Mouse (Mus musculus): ENCODE data around the gene Hes3. TPM values are rescaled to one million over a fixed set of nuclear protein-coding genes. Genes with fewer than 3 reads are reported as not detected.

The Hes3 gene
- polyA plus RNA-seq, 1 experiment from 2014 or later: 0.24 TPM

DNA sequence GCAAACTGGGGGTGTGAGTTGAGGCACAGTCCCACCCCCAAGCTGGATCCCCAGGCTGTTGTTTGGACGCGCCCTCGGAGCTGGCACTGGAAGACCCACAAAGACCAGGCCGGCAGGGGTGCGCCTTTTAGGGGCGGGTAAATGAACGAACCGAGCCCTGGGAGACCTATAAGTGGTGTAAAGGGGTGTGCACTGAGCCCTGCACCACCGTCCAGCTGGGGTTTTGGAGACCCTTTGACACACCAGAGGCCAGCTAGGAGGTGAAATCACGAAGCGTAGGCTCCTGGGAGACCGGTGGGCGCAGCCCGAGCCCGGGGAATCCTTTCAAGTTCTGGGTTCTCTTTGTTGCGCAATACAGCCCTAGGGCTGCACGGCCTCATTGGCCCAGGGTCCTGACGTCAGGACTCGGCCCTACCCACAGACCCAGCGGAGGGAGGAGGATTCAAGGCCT is 16.8 kb downstream of the Hes3 start:
- H3K27ac ChIP-seq (replicated peaks): peak overlapping the region; percentile 80
- peak overlapping the region; percentile 85 for H3K4me2 ChIP-seq
- H3K9ac ChIP-seq: peak overlapping the region; percentile 85
- peaks cover 83% of the 10 kb centered on the region for H3K27me3 ChIP-seq
- WGBS: under 1% methylated on average over 20 of the region's 20 CpGs
- peaks cover 42% of the 10 kb centered on the region for H3K4me1 ChIP-seq (replicated peaks)
- no peaks in the 10 kb centered on the region for H3K9me3 ChIP-seq
- H3K4me3 ChIP-seq: peak overlapping the region; percentile 58
- peak; percentile 28; the same call in 1 of the 2 replicates for ATAC-seq (ENCODE audit: low read depth)
- H3K36me3 ChIP-seq: 0 out of 2 replicates have a peak, but pooled peaks cover 5% of the 10 kb centered on the region

DNA sequence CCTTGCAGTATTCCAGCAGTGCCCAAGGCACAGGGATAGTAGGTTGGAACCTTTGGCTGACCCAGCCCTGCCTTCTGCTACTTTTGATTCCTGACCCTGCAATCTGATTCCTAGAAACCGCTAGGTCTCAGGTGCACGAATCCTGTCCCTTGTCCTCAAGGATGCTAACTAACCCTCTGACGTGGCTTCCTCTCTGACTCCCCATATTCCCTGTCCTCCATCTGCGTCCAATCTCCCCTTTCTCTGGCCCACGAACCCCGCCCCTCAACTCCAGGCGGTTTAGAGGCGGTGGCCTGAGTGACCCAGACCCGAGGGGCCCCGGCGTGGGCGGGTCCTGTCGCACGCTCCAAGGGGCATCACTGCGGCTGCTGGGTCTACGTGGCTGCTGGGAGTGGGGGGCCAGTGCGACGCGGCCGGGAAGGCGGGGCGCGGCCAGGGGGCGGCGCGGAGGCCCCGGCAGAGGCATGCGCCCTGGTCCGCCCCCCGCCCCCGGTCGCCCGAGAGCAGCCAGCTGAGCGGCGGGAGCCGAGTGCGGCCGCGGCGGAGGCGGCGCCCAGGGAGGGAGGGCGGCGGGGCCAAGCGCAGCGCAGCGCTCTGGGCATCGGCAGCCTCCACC is 17.7 kb downstream of the Hes3 start, which contains the start of gene Gpr153:
Gpr153 (plus strand) TSS at position 612 of the 616 bp plus-strand sequence.
- peak within 1 kb of the TSS; percentile 85 for H3K4me2 ChIP-seq
- H3K4me1 ChIP-seq (replicated peaks): peaks cover 48% of the 10 kb centered on the region
- ATAC-seq (ENCODE audit: low read depth): peak; percentile 66
- under 1% methylated on average over 33 of the region's 48 CpGs for WGBS
- H3K9me3 ChIP-seq: no peaks in the 10 kb centered on the region
- H3K27me3 ChIP-seq: peaks cover 73% of the 10 kb centered on the region
- H3K9ac ChIP-seq: peak within 1 kb of the TSS; percentile 85
- 0 out of 2 replicates have a peak, but pooled peaks cover 4% of the 10 kb centered on the region for H3K36me3 ChIP-seq
- H3K4me3 ChIP-seq: peak within 1 kb of the TSS; percentile 58
- peak within 1 kb of the TSS; percentile 80 for H3K27ac ChIP-seq (replicated peaks)

DNA sequence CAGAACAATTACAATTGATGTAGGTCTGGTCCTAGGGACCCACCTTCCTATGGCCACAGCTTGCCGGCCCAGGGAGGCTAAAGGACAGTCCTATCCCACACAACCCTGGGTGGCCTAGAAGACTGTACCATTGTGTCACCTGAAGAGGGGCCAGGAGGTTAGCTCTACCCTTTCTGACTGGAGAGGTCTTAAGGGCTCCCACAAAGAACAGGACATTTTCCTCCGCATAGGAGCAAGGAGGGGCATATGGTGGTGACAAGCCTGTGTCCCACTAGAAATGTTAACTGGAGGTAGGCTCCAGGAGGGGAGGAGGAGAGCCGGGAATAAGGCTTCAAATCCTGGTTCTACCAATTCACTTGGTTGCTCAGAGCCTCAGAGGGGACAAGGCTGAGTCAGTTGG is 18.3 kb downstream of the Hes3 start:
- WGBS: 21% methylated on average over 3 of the region's 3 CpGs
- H3K27me3 ChIP-seq: peaks cover 72% of the 10 kb centered on the region
- H3K9me3 ChIP-seq: no peaks in the 10 kb centered on the region
- H3K4me1 ChIP-seq (replicated peaks): peaks cover 52% of the 10 kb centered on the region
- H3K4me2 ChIP-seq: peak overlapping the region; percentile 85
- ATAC-seq (ENCODE audit: low read depth): 0 out of 2 replicates have a peak, but pooled peaks have one; percentile 21
- peak overlapping the region; percentile 80 for H3K27ac ChIP-seq (replicated peaks)
- 0 out of 2 replicates have a peak, but pooled peaks cover 5% of the 10 kb centered on the region for H3K36me3 ChIP-seq
- peak overlapping the region; percentile 85 for H3K9ac ChIP-seq
- H3K4me3 ChIP-seq: peak overlapping the region; percentile 58

DNA sequence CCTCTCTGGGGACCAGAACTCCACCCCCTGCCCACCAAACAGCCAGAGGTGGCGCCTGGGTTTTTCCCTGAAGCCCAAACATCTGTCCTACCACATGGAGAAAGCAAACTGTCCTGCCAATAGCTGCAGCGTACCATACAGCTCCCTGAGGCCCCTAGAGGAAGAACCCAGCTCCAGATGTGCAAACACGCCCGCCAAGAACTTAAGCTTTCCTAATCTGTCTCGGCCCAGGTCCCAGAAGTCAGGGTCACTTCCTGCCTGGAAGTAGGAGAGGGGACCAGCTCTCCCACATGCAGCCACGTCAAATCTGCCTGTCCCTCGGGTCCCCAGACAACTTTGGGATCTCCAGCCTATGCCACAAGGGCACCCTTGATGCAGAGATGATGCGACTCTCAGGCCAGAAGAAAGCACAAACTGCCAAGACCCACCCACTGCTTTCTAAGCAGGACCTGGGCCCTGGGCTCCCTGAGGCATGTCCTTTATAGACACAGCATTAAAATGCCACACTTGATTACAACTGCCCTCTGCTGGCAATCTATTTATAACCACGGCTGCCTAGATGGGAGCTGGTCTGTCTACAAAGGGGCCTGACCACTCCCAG is 18.9 kb downstream of the Hes3 start:
- H3K36me3 ChIP-seq: 0 out of 2 replicates have a peak, but pooled peaks cover 8% of the 10 kb centered on the region
- H3K9me3 ChIP-seq: no peaks in the 10 kb centered on the region
- H3K4me1 ChIP-seq (replicated peaks): peaks cover 59% of the 10 kb centered on the region
- peaks cover 69% of the 10 kb centered on the region for H3K27me3 ChIP-seq
- 36% methylated on average over 9 of the region's 9 CpGs for WGBS
- no peak overlapping the region for H3K4me2 ChIP-seq
- no peak for ATAC-seq (ENCODE audit: low read depth)
- no peak overlapping the region for H3K4me3 ChIP-seq
- no peak overlapping the region for H3K9ac ChIP-seq
- peak overlapping the region; percentile 80; the same call in 1 of the 2 replicates for H3K27ac ChIP-seq (replicated peaks)

DNA sequence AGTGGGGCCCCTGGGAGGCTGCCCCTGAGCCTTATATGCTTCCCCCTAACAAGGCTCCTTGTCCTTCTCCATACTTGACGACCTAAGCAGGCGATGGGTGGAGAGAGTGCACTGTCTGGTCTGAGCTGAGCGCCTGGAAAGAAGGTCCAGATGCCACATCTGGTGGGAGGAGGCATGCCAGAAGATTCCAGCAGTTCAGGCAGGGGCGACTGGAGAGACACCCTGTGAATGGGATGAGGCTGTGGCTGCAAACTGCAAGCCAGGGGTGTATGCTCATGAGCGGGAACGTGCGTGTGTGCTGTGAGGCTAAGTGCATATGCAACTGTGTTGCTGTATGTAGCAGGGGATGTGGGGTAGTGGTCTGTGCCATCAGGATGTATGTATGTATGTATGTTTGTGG is 19.5 kb downstream of the Hes3 start:
- no peak overlapping the region for H3K27ac ChIP-seq (replicated peaks)
- 69% methylated on average over 7 of the region's 7 CpGs for WGBS
- no peak for ATAC-seq (ENCODE audit: low read depth)
- H3K4me1 ChIP-seq (replicated peaks): peaks cover 63% of the 10 kb centered on the region
- H3K9ac ChIP-seq: no peak overlapping the region
- 0 out of 2 replicates have a peak, but pooled peaks cover 8% of the 10 kb centered on the region for H3K36me3 ChIP-seq
- H3K27me3 ChIP-seq: peaks cover 63% of the 10 kb centered on the region
- no peak overlapping the region for H3K4me2 ChIP-seq
- no peaks in the 10 kb centered on the region for H3K9me3 ChIP-seq
- H3K4me3 ChIP-seq: no peak overlapping the region

DNA sequence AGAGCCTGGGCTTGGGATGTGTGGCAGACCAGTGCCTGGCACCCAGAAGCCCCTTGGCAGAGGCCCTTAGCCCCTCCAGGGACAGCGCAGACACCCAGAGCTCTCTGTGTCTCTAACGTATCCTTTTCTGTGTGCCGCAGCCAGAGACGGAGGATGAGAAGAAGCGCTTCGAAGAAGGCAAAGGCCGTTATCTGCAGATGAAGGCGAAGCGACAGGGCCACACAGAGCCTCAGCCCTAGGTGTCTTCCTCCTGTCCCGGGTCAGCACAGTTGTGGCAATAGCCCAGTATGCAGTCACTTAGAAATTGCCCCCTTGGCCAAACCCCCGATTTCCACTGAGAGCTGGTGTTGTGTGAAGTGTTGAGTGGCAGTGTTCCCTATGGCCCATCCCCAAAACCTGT is 20.1 kb downstream of the Hes3 start:
- H3K9me3 ChIP-seq: no peaks in the 10 kb centered on the region
- H3K4me2 ChIP-seq: no peak overlapping the region
- H3K36me3 ChIP-seq: 0 out of 2 replicates have a peak, but pooled peaks cover 8% of the 10 kb centered on the region
- no peak overlapping the region for H3K4me3 ChIP-seq
- WGBS: 88% methylated on average over 11 of the region's 11 CpGs
- ATAC-seq (ENCODE audit: low read depth): no peak
- no peak overlapping the region for H3K9ac ChIP-seq
- H3K27ac ChIP-seq (replicated peaks): no peak overlapping the region
- peaks cover 56% of the 10 kb centered on the region for H3K27me3 ChIP-seq
- peaks cover 65% of the 10 kb centered on the region for H3K4me1 ChIP-seq (replicated peaks)

DNA sequence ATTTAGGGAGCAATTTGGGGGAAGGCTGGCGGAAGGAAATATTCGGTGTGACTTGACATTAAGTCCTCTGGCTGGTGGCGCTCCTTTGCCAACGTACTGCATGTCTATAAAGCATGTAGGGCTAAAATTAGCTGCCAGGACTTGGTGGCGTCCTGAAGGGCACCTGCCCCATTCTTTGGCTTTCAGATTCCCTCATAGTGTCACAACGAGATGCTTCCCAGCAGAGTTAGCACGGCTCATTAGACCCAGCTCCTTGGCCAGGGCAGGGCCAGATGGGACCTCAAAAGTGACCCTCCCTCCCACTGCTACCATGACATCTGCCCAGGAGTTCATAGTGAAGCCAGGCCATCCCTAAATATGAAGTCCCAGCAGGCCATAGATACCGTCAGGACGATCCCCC is 20.9 kb downstream of the Hes3 start:
- ATAC-seq (ENCODE audit: low read depth): no peak
- WGBS: 72% methylated on average over 9 of the region's 9 CpGs
- no peaks in the 10 kb centered on the region for H3K9me3 ChIP-seq
- 0 out of 2 replicates have a peak, but pooled peaks cover 8% of the 10 kb centered on the region for H3K36me3 ChIP-seq
- H3K27me3 ChIP-seq: peaks cover 49% of the 10 kb centered on the region
- no peak overlapping the region for H3K4me2 ChIP-seq
- H3K4me1 ChIP-seq (replicated peaks): peaks cover 67% of the 10 kb centered on the region
- H3K27ac ChIP-seq (replicated peaks): no peak overlapping the region
- no peak overlapping the region for H3K9ac ChIP-seq
- H3K4me3 ChIP-seq: no peak overlapping the region

DNA sequence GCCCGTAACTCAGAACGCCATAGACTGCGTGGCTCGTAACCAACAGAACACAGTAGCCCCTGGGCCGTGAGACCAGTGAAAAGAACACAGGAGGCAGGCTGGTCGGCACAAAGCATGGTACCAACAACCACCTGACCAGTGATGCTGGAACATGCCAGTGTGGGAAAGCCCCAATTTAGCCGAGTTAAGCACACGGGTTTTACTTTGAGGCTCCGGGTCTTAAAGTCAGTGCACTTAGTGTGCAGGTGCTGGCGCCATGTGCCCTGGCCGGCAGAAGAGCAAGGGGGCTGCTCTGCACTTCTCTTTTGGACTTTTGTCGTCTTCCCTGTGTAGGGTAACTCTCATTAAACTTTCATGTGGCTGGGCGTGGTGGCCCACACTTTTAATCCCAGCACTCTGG is 21.5 kb downstream of the Hes3 start:
- H3K4me2 ChIP-seq: no peak overlapping the region
- H3K4me1 ChIP-seq (replicated peaks): peaks cover 65% of the 10 kb centered on the region
- H3K27me3 ChIP-seq: peaks cover 43% of the 10 kb centered on the region
- no peak for ATAC-seq (ENCODE audit: low read depth)
- H3K36me3 ChIP-seq: 0 out of 2 replicates have a peak, but pooled peaks cover 13% of the 10 kb centered on the region
- H3K9me3 ChIP-seq: no peaks in the 10 kb centered on the region
- no peak overlapping the region for H3K9ac ChIP-seq
- no peak overlapping the region for H3K27ac ChIP-seq (replicated peaks)
- 88% methylated on average over 13 of the region's 13 CpGs for WGBS
- H3K4me3 ChIP-seq: no peak overlapping the region

DNA sequence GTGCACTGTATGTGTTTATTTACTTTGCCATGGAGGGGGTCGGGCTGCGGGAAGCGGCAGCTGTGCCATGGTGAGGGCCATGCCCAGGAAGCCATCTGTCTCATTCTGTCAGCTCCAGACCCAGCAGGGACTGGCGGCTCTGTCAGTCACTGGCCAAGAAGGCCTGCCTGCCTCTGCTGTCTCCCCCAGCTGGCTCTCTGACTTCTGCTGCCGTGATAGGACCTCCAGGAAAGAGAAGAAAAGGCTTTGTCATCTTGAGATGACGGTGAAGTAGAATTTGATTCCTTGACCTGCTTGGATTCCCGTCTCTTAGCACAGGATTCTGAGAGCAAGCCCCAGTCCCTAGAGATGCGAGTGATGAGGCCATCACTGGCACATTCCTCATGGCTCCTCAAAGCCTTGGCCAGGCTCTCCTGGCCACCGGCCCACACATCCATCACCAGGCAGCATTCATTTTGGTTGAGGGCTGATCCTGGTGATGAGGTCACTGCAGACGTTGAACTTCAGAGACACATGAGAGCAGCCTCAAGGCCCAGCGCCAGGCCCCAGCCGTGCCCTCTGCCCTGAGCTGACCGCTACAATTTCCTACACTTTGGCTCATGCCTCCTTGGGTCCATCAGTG is 23.6 kb downstream of the Hes3 start:
- no peak overlapping the region for H3K9ac ChIP-seq
- H3K4me2 ChIP-seq: no peak overlapping the region
- no peak overlapping the region for H3K4me3 ChIP-seq
- no peaks in the 10 kb centered on the region for H3K9me3 ChIP-seq
- peaks cover 63% of the 10 kb centered on the region for H3K4me1 ChIP-seq (replicated peaks)
- H3K27me3 ChIP-seq: peaks cover 23% of the 10 kb centered on the region
- no peak for ATAC-seq (ENCODE audit: low read depth)
- H3K36me3 ChIP-seq: 0 out of 2 replicates have a peak, but pooled peaks cover 17% of the 10 kb centered on the region
- H3K27ac ChIP-seq (replicated peaks): no peak overlapping the region
- 58% methylated on average over 13 of the region's 13 CpGs for WGBS

DNA sequence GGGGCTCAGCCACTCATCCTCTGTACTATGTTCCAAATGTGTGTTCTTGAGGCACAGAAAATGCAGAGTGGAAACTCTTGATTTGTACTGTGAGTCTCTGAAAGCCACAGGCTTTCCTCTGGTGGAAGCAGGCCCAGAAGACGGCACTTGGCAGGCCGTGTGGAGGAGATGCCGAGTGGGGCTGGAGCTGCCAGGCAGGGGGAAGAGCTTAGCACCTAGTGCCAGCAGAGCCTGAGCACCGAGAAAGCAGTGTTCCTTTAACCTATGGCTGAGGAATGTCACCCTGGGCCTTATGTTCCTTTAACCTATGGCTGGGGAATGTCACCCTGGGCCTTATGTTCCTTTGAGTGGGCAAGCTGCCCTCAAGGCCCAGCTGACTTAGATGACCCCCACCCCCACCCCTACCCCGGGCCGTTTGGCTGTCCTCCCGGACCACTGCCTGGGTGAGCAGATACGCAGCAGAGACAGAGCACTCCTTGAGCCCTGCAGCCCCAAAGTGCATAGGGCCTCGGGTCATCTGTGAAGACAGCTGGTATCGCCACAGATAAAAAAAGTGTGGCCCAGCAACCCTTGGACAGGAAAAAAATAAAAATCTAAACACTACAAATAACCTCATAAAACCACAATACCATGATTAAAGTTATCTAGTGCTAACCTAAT is 25.1 kb downstream of the Hes3 start:
- Histone ChIP-seq H3K9me3 (no peaks in the 10 kb centered on the region), H3K4me1 (replicated peaks) (peaks cover 50% of the 10 kb centered on the region), H3K9ac (no peak overlapping the region), H3K4me3 (no peak overlapping the region), H3K27ac (replicated peaks) (no peak overlapping the region), H3K36me3 (0 out of 2 replicates have a peak, but pooled peaks cover 13% of the 10 kb centered on the region), H3K27me3 (peaks cover 9% of the 10 kb centered on the region; the same call in 1 of the 2 replicates), H3K4me2 (no peak overlapping the region)
- WGBS: 63% methylated on average over 10 of the region's 10 CpGs
- no peak for ATAC-seq (ENCODE audit: low read depth)

DNA sequence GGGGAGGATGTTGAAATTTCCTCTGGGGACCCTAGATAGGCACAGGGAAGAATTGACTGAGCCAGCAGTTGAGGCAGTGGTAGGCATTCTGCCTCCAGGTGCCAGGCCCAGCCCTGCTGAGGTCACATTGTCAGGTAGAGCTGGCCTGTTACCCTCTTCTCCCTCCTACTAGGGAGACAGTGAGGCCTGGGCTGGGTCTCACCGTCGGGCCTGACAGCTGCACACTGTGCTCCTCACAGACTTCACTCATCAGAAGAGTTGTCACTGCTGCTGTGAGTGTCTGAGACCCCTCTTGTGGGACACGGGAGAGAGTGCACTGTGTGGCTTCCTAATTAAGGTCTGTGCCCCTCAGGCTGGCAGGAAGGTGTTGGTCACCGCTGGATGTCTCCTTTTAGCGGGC is 25.7 kb downstream of the Hes3 start:
- Histone ChIP-seq H3K4me2 (no peak overlapping the region), H3K9me3 (no peaks in the 10 kb centered on the region), H3K4me1 (replicated peaks) (peaks cover 50% of the 10 kb centered on the region), H3K4me3 (no peak overlapping the region), H3K27ac (replicated peaks) (no peak overlapping the region), H3K9ac (no peak overlapping the region), H3K36me3 (peaks cover 16% of the 10 kb centered on the region; the same call in 1 of the 2 replicates), H3K27me3 (0 out of 2 replicates have a peak, but pooled peaks cover 3% of the 10 kb centered on the region)
- WGBS: 59% methylated on average over 5 of the region's 5 CpGs
- no peak for ATAC-seq (ENCODE audit: low read depth)

Measured in neural tube, embryonic 13.5 days (tissue).